Mouse (Mus musculus) heart, postnatal 0 days (tissue): ENCODE measurements at regions not wholly inside any gene's neighbourhood (a gene's known extent, or its start where the extent isn't known, plus 50 kb on each side); places are given as distances from the start of the nearest gene placed in this dataset.

Experiments
- CTCF ChIP-seq: IDR thresholded peaks from 2 replicates; pipeline ENCODE4 v1.5.1; 2016; ENCODE audit warnings: antibody characterized with exemption, control low read depth, low read depth
- EP300 ChIP-seq: IDR thresholded peaks from 2 replicates; pipeline ENCODE4 v1.6.1; 2016; ENCODE audit warnings: antibody characterized with exemption, low read depth

DNA sequence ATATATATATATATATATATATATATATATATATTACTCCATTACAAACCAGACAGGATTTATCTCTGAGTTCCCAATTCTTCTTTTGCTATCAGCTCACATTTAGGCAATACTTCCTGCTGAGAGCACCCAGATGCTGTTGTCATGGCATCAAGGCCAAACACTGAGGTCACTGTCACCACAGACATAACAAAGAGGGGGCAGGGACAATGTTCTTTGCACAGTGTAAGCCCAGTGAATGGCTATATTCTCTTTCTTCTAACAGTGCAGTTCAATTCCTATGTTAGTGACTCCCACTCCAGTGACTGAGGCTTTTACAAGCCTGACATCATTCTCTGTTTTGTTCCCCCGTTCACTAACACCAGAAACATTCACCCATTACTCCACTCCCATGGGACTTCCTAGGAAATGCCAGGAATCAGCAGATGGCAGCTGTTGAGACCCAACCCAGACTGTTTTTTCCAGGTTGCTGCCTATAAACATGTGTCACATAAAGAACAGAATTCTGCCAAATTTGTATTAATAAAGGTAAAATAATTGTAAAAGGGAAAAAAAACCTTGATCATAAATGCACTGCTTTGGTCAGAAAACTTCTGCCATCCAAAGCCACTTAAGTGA lies 289.5 kb downstream of the Slc22a22 start:
- TF ChIP-seq CTCF (no peak), EP300 (no peak)
